Mouse (Mus musculus) heart, adult 2 months (tissue): ENCODE measurements around the gene Bcorl1.

Experiments
- CTCF ChIP-seq: fragments of 200-600 bp; IDR thresholded peaks from 2 replicates; pipeline ENCODE4 v1.8.1; 2022; ENCODE audit warnings: antibody characterized with exemption, mild to moderate bottlenecking, moderate library complexity
- POLR2A ChIP-seq: fragments of 200-500 bp; IDR thresholded peaks from 2 replicates; pipeline ENCODE4 v1.6.1; 2011; ENCODE audit warnings: mild to moderate bottlenecking, low read depth, low read length, control low read depth; ENCODE audit not compliant: insufficient read depth

GRCm38 (mm10) chrX:48441548-48441947 lies 100.4 kb downstream of the Bcorl1 start:
- TF ChIP-seq POLR2A (no peak), CTCF (no peak)
